Mouse (Mus musculus): ENCODE measurements around the gene Bola2. TPM values are rescaled to one million over a fixed set of nuclear protein-coding genes. Genes with fewer than 3 reads are reported as not detected.

Gene Bola2
- polyA plus RNA-seq, 1 experiment from 2014 or later, result 167 TPM

GRCm38 (mm10) chr7:126693256-126693655 is 1.9 kb upstream of the Bola2 start:
- 41% methylated on average over 3 of the region's 3 CpGs for WGBS
- ATAC-seq (replicated peaks; ENCODE audit: low FRiP score) (no peak), DNase-seq (ENCODE audit: low spot score) (peak; percentile 80)
- Histone ChIP-seq H3K4me3 (ENCODE audit: low read depth, low read length) (no peak overlapping the region), H3K9ac (ENCODE audit: low read length) (no peak overlapping the region), H3K27me3 (ENCODE audit: control insufficient read depth, insufficient read depth, low read length) (no peaks in the 10 kb centered on the region), H3K4me2 (ENCODE audit: low read depth, low read length, severe bottlenecking) (no peak overlapping the region), H3K9me3 (ENCODE audit: control insufficient read depth, low read length) (no peaks in the 10 kb centered on the region), H3K4me1 (replicated peaks; ENCODE audit: control insufficient read depth, insufficient read depth, low read length) (peaks cover 15% of the 10 kb centered on the region), H3K27ac (ENCODE audit: low read depth, low read length) (no peak overlapping the region), H3K36me3 (ENCODE audit: control insufficient read depth, insufficient read depth, low read length) (no peaks in the 10 kb centered on the region; the same call in 1 of the 2 replicates)

DNA sequence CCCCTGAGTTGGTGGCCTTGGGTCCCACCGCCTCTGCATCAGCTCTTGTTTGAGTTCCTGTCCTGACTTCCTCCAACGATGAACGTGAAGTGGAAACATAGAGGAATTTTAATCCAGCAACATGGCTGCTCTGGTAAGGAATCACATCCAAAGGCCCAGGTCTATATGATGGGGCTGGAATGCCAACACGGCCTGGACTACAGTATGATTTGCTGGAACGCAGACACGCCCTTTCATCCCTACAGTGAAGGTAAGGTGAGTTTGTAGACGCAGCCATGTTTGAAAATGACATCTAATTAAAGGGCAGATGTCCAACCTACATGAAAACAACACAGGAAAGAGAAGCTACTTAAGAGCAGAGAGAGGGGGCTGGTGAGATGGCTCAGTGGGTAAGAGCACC is 1.4 kb upstream of the Bola2 start:
- Histone ChIP-seq H3K9ac (ENCODE audit: low read length) (no peak overlapping the region), H3K27ac (ENCODE audit: low read depth, low read length) (no peak overlapping the region), H3K4me1 (replicated peaks; ENCODE audit: control insufficient read depth, insufficient read depth, low read length) (peaks cover 15% of the 10 kb centered on the region), H3K36me3 (ENCODE audit: control insufficient read depth, insufficient read depth, low read length) (no peaks in the 10 kb centered on the region; the same call in 1 of the 2 replicates), H3K9me3 (ENCODE audit: control insufficient read depth, low read length) (no peaks in the 10 kb centered on the region), H3K4me2 (ENCODE audit: low read depth, low read length, severe bottlenecking) (0 out of 2 replicates have a peak overlapping the region, but pooled peaks have one; percentile 15), H3K4me3 (ENCODE audit: low read depth, low read length) (no peak overlapping the region), H3K27me3 (ENCODE audit: control insufficient read depth, insufficient read depth, low read length) (no peaks in the 10 kb centered on the region)
- no peak for DNase-seq (ENCODE audit: low spot score)
- no peak for ATAC-seq (replicated peaks; ENCODE audit: low FRiP score)
- 93% methylated on average over 7 of the region's 7 CpGs for WGBS

DNA sequence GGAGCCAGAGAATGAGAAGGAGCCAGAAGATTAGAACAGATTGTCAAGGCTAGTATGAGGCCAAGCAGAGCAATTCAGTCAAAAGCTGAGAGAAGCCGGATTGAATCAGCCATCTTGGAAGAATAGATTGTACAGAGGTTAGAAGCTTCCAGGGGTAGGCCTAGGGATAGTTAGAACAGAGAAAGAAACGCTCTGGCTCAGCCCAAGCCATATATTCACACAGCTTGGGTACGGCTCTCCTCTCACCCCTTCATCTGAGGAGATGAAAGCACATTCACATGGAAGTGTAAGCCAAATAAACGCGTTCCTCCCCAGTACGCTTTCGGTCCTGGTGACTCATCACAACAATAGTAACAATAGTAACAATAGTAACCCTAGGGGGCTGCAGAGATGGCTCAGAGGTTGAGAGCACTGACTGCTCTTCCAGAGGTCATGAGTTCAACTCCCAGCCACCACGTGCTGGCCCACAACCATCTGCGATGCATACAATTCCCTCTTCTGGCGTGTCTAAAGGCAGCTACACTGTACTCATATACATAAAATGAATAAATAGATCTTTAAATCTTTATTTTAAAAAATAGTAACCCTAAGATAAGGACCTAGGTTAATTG is 655 bp upstream of the Bola2 start:
- H3K27ac ChIP-seq (ENCODE audit: low read depth, low read length), result no peak overlapping the region
- ATAC-seq (replicated peaks; ENCODE audit: low FRiP score), result no peak

GRCm38 (mm10) chr7:126695631-126696207 is 518 bp downstream of the Bola2 start, which contains the start of gene Slx1b:
TSS of gene Slx1b (minus strand) at chr7:126695784.
- H3K4me3 ChIP-seq (ENCODE audit: low read depth, low read length), result peak within 1 kb of the TSS; percentile 73
- DNase-seq (ENCODE audit: low spot score) (peak; percentile 98), ATAC-seq (replicated peaks; ENCODE audit: low FRiP score) (peak; percentile 95)
- under 1% methylated on average over 40 of the region's 40 CpGs for WGBS
- no peaks in the 10 kb centered on the region for H3K27me3 ChIP-seq (ENCODE audit: control insufficient read depth, insufficient read depth, low read length)
- H3K4me1 ChIP-seq (replicated peaks; ENCODE audit: control insufficient read depth, insufficient read depth, low read length), result peaks cover 15% of the 10 kb centered on the region
- H3K9me3 ChIP-seq (ENCODE audit: control insufficient read depth, low read length), result no peaks in the 10 kb centered on the region
- H3K36me3 ChIP-seq (ENCODE audit: control insufficient read depth, insufficient read depth, low read length), result no peaks in the 10 kb centered on the region; the same call in 1 of the 2 replicates
- peak within 1 kb of the TSS; percentile 95 for H3K4me2 ChIP-seq (ENCODE audit: low read depth, low read length, severe bottlenecking)
- H3K27ac ChIP-seq (ENCODE audit: low read depth, low read length), result peak within 1 kb of the TSS; percentile 95
- H3K9ac ChIP-seq (ENCODE audit: low read length), result peak within 1 kb of the TSS; percentile 91

More for the DNA sequence above, 655 bp upstream of the Bola2 start:
- H3K27me3 ChIP-seq (ENCODE audit: control insufficient read depth, insufficient read depth, low read length), result no peaks in the 10 kb centered on the region
- 34% methylated on average over 10 of the region's 10 CpGs for WGBS
- H3K4me2 ChIP-seq (ENCODE audit: low read depth, low read length, severe bottlenecking), result peak overlapping the region; percentile 95; the same call in 1 of the 2 replicates
- DNase-seq (ENCODE audit: low spot score), result no peak
- H3K9ac ChIP-seq (ENCODE audit: low read length), result peak overlapping the region; percentile 91; the same call in 1 of the 2 replicates
- H3K4me1 ChIP-seq (replicated peaks; ENCODE audit: control insufficient read depth, insufficient read depth, low read length), result peaks cover 15% of the 10 kb centered on the region
- no peaks in the 10 kb centered on the region for H3K9me3 ChIP-seq (ENCODE audit: control insufficient read depth, low read length)
- H3K36me3 ChIP-seq (ENCODE audit: control insufficient read depth, insufficient read depth, low read length), result no peaks in the 10 kb centered on the region; the same call in 1 of the 2 replicates
- peak overlapping the region; percentile 73 for H3K4me3 ChIP-seq (ENCODE audit: low read depth, low read length)

DNA sequence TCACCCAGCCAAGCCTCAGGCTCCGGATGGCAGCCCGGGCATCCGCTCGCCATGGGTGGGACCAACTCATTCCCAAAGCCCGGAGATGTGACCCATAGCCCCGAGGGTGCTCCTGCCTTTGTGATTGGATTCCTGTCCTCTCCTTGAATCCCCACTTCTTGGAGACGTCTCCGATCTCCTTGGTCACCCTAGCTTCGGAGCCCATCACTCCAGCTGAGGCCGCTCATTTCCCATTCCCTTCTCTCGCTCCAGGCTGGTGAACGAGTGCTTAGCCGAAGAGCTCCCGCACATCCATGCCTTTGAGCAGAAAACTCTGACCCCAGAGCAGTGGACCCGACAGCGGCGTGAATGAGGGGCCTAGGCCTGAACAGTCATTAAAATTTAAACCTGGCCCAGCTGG is 1.1 kb downstream of the Bola2 start:
- H3K27ac ChIP-seq (ENCODE audit: low read depth, low read length), result no peak overlapping the region
- WGBS, result 5% methylated on average over 17 of the region's 17 CpGs

GRCm38 (mm10) chr7:126696886-126697285 is 1.7 kb downstream of the Bola2 start:
- 72% methylated on average over 3 of the region's 3 CpGs for WGBS
- Histone ChIP-seq H3K27ac (ENCODE audit: low read depth, low read length) (no peak overlapping the region), H3K4me2 (ENCODE audit: low read depth, low read length, severe bottlenecking) (peak overlapping the region; percentile 95), H3K4me1 (replicated peaks; ENCODE audit: control insufficient read depth, insufficient read depth, low read length) (peaks cover 15% of the 10 kb centered on the region), H3K9ac (ENCODE audit: low read length) (peak overlapping the region; percentile 76; the same call in 1 of the 2 replicates), H3K27me3 (ENCODE audit: control insufficient read depth, insufficient read depth, low read length) (no peaks in the 10 kb centered on the region), H3K4me3 (ENCODE audit: low read depth, low read length) (peak overlapping the region; percentile 73), H3K9me3 (ENCODE audit: control insufficient read depth, low read length) (no peaks in the 10 kb centered on the region), H3K36me3 (ENCODE audit: control insufficient read depth, insufficient read depth, low read length) (no peaks in the 10 kb centered on the region; the same call in 1 of the 2 replicates)
- ATAC-seq (replicated peaks; ENCODE audit: low FRiP score), result no peak
- DNase-seq (ENCODE audit: low spot score), result no peak

More for the DNA sequence above, 1.1 kb downstream of the Bola2 start:
- Histone ChIP-seq H3K4me1 (replicated peaks; ENCODE audit: control insufficient read depth, insufficient read depth, low read length) (peaks cover 15% of the 10 kb centered on the region), H3K9me3 (ENCODE audit: control insufficient read depth, low read length) (no peaks in the 10 kb centered on the region), H3K36me3 (ENCODE audit: control insufficient read depth, insufficient read depth, low read length) (no peaks in the 10 kb centered on the region; the same call in 1 of the 2 replicates), H3K9ac (ENCODE audit: low read length) (peak overlapping the region; percentile 76), H3K27me3 (ENCODE audit: control insufficient read depth, insufficient read depth, low read length) (no peaks in the 10 kb centered on the region), H3K4me3 (ENCODE audit: low read depth, low read length) (peak overlapping the region; percentile 73), H3K4me2 (ENCODE audit: low read depth, low read length, severe bottlenecking) (peak overlapping the region; percentile 95)
- no peak for ATAC-seq (replicated peaks; ENCODE audit: low FRiP score)
- DNase-seq (ENCODE audit: low spot score), result no peak

DNA sequence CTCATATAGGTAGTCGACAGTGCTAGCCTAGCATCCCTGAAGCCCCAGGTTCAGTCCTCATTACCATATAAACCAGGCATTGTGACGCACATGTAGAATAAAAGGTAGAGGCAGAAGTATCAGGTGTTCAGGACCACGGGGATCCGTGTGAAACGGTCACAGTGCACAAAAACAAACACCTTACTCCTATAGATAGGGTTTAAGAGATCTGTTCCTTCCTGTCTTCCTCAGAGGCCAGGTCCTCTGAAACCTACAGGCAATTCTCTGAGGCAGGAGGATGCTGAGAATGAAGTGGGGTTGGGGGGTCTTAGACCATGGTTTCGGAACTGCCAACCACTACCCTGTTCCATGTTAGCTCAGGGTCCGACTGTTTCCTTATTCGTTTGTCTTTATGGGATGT is 2.6 kb downstream of the Bola2 start:
- Histone ChIP-seq H3K27me3 (ENCODE audit: control insufficient read depth, insufficient read depth, low read length) (0 out of 2 replicates have a peak, but pooled peaks cover 2% of the 10 kb centered on the region), H3K36me3 (ENCODE audit: control insufficient read depth, insufficient read depth, low read length) (no peaks in the 10 kb centered on the region), H3K9ac (ENCODE audit: low read length) (no peak overlapping the region), H3K4me2 (ENCODE audit: low read depth, low read length, severe bottlenecking) (no peak overlapping the region), H3K4me1 (replicated peaks; ENCODE audit: control insufficient read depth, insufficient read depth, low read length) (peaks cover 15% of the 10 kb centered on the region), H3K4me3 (ENCODE audit: low read depth, low read length) (no peak overlapping the region), H3K9me3 (ENCODE audit: control insufficient read depth, low read length) (no peaks in the 10 kb centered on the region), H3K27ac (ENCODE audit: low read depth, low read length) (no peak overlapping the region)
- ATAC-seq (replicated peaks; ENCODE audit: low FRiP score) (no peak), DNase-seq (ENCODE audit: low spot score) (no peak)
- WGBS, result 96% methylated on average over 8 of the region's 8 CpGs

- Histone ChIP-seq H3K9me3 (ENCODE audit: control insufficient read depth, low read length) (no peaks in the 10 kb centered on the region), H3K4me2 (ENCODE audit: low read depth, low read length, severe bottlenecking) (no peak overlapping the region), H3K36me3 (ENCODE audit: control insufficient read depth, insufficient read depth, low read length) (no peaks in the 10 kb centered on the region), H3K27ac (ENCODE audit: low read depth, low read length) (no peak overlapping the region), H3K27me3 (ENCODE audit: control insufficient read depth, insufficient read depth, low read length) (0 out of 2 replicates have a peak, but pooled peaks cover 4% of the 10 kb centered on the region), H3K9ac (ENCODE audit: low read length) (no peak overlapping the region), H3K4me1 (replicated peaks; ENCODE audit: control insufficient read depth, insufficient read depth, low read length) (peaks cover 14% of the 10 kb centered on the region), H3K4me3 (ENCODE audit: low read depth, low read length) (no peak overlapping the region)
- ATAC-seq (replicated peaks; ENCODE audit: low FRiP score) (no peak), DNase-seq (ENCODE audit: low spot score) (no peak)
- WGBS, result 85% methylated on average over 25 of the region's 25 CpGs
Observed at GRCm38 (mm10) chr7:126700063-126701015, 5.1 kb downstream of the Bola2 start.
